Mouse (Mus musculus) stomach, embryonic 15.5 days (tissue): Measurements from ENCODE around the gene Gm3460. TPM values are rescaled to one million over a fixed set of nuclear protein-coding genes. Genes with fewer than 3 reads are reported as not detected.
"Not testable (repeated sequence)": the region's sequence is repeated elsewhere in the genome, so short reads cannot be mapped to it uniquely, and the experiment has no call there.

Experiments used
- ATAC-seq: fragments of 200-750 bp; cut with Nextera tagmentation; 2 replicates; pipeline ENCODE4 v1.8.0; 2017; ENCODE audit warnings: low read depth, moderate number of reproducible peaks, moderate TSS enrichment; ENCODE audit not compliant: insufficient read depth, low FRiP score
- H3K27ac ChIP-seq: fragments of 300-500 bp; sonication (generic); 2 replicates; pipeline ENCODE4 v1.5.1; 2015; ENCODE audit warnings: mild to moderate bottlenecking, inconsistent platforms
- H3K27me3 ChIP-seq: fragments of 300-500 bp; sonication (generic); replicated peaks from 2 replicates; pipeline ENCODE4 v1.6.1; 2015; ENCODE audit warnings: inconsistent platforms
- H3K36me3 ChIP-seq: fragments of 300-500 bp; sonication (generic); 2 replicates; pipeline ENCODE4 v1.6.1; 2015; ENCODE audit warnings: inconsistent platforms
- H3K4me1 ChIP-seq: fragments of 300-500 bp; sonication (generic); 2 replicates; pipeline ENCODE4 v1.6.1; 2015; ENCODE audit warnings: inconsistent platforms
- H3K4me2 ChIP-seq: fragments of 300-500 bp; sonication (generic); 2 replicates; pipeline ENCODE4 v1.6.1; 2015; ENCODE audit warnings: mild to moderate bottlenecking, inconsistent platforms
- H3K4me3 ChIP-seq: fragments of 300-500 bp; sonication (generic); replicated peaks from 2 replicates; pipeline ENCODE4 v1.5.1; 2015; ENCODE audit warnings: inconsistent platforms
- H3K9ac ChIP-seq: fragments of 300-500 bp; sonication (generic); 2 replicates; pipeline ENCODE4 v1.6.1; 2015; ENCODE audit warnings: inconsistent platforms
- H3K9me3 ChIP-seq: fragments of 300-500 bp; sonication (generic); 2 replicates; pipeline ENCODE4 v1.6.1; 2016; ENCODE audit warnings: inconsistent platforms
- WGBS: fragments of 180-500 bp; shearing (Covaris S2); methylation state at CpG from one replicate; pipeline ENCODE4 v1.1.7; 2015; 5-methylcytosine and 5-hydroxymethylcytosine counted together
- polyA plus RNA-seq: library from polyadenylated mRNA; unstranded; fragments of >200 nt; fragmentation: Nextera tagmentation; extraction: Ambion mirVana; gene quantifications from 2 replicates; pipeline ENCODE4 v1.2.1, GENCODE M21; 2015

Gm3460 gene
- polyA plus RNA-seq, result not detected in 2 replicates

GRCm38 (mm10) chr14:6622318-6622717 lies at the start of gene Gm3460:
TSS of gene Gm3460 (minus strand) at chr14:6622418.
- not testable (repeated sequence) for H3K36me3 ChIP-seq, H3K27ac ChIP-seq, H3K4me2 ChIP-seq, H3K9me3 ChIP-seq, H3K9ac ChIP-seq, ATAC-seq, H3K27me3 ChIP-seq, H3K4me1 ChIP-seq, H3K4me3 ChIP-seq
- 75% methylated on average over 1 of the region's 2 CpGs for WGBS

DNA sequence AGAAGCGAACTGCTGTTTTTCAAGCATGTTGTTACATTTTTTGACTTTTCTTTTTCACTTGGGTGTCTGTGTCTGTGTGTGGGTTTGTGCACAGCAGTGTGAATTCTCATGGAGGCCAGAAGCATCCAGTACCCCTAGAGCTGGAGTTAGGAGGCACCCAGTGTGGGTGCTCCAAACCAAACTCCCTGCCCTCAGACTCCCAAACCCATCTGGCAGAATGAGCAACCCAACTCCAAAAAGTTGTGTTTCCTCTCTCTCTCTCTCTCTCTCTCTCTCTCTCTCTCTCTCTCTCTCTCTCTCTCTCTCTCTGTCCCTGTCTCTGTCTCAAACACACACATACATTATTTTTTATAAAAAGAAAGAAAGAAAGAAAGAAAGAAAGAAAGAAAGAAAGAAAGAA lies 15.8 kb downstream of the Gm3460 start:
- not testable (repeated sequence) for H3K4me3 ChIP-seq, H3K4me2 ChIP-seq, H3K27me3 ChIP-seq, H3K9me3 ChIP-seq, H3K4me1 ChIP-seq, H3K27ac ChIP-seq, ATAC-seq, H3K36me3 ChIP-seq, H3K9ac ChIP-seq
- WGBS, result no CpG with 5 or more reads among the region's 1 CpGs

DNA sequence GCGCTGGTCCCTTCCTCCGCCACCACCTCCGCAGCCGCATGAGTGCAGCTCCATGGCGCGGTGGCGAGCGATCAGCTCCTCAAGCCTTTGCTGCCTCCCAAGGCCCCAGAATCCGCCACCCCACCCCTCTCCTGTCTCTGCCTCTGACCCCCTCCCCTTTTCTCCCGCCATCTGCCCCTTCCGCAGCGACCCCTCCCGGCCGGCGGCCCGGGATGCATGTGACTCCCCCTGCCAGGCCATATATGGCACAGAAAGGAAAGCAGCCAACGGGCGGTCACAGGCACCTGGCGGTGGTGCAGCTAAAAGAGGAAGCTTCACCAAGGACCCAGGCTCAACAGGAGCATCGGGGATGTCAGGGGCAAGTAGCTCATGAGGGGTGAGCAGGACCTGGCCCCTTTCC lies 17.2 kb downstream of the Gm3460 start:
- H3K27ac ChIP-seq, H3K36me3 ChIP-seq, H3K9ac ChIP-seq, H3K9me3 ChIP-seq, H3K4me1 ChIP-seq, H3K27me3 ChIP-seq, ATAC-seq: not testable (repeated sequence)
- 0% methylated on average over 13 of the region's 20 CpGs for WGBS
- Histone ChIP-seq H3K4me2 (peak overlapping the region; percentile 71), H3K4me3 (peak overlapping the region; percentile 39)

- H3K27me3 ChIP-seq, H3K4me1 ChIP-seq, H3K36me3 ChIP-seq, H3K9me3 ChIP-seq, ATAC-seq, H3K9ac ChIP-seq, H3K27ac ChIP-seq: not testable (repeated sequence)
- Histone ChIP-seq H3K4me3 (peak overlapping the region; percentile 39), H3K4me2 (peak overlapping the region; percentile 71)
- 7% methylated on average over 17 of the region's 20 CpGs for WGBS
Measured at GRCm38 (mm10) chr14:6604551-6604950, 17.7 kb downstream of the Gm3460 start.

DNA sequence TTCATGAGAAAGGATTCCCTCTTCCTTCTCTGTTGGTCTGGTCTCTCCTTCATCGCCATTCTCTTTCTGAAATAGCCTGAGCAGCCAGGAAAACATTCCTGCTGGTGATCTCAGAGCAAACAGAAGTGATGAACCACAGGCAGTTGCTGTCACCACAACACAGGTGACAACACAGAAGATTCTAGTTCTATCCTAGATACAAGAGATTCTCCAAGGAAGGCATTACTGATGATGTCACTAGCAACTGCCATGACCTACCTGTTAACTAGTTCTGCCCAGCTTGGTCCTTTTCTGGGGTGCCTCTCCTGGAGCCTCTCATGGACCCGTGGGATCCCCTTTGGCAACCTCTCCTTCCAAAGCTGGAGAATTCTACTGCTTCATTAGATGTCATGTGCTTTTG lies 31.7 kb downstream of the Gm3460 start, which contains the start of gene Gm3629:
Gm3629 (minus strand) TSS at position 101 of the 400 bp plus-strand sequence.
- not testable (repeated sequence) for H3K9ac ChIP-seq, H3K27me3 ChIP-seq, H3K27ac ChIP-seq, H3K9me3 ChIP-seq, H3K4me2 ChIP-seq, H3K4me3 ChIP-seq, H3K4me1 ChIP-seq, ATAC-seq, H3K36me3 ChIP-seq
- 62% methylated on average over 1 of the region's 2 CpGs for WGBS

Other genes with a start within 250 kb of the Gm3460 start
- gene Gm16440, start 232.1 kb downstream of the Gm3460 start, polyA plus RNA-seq, result not detected in 2 replicates
- 0.62 and 0.71 TPM in 2 replicates for gene Gm3591, start 209.9 kb downstream of the Gm3460 start, polyA plus RNA-seq
- gene Gm3594, start 177.8 kb downstream of the Gm3460 start, polyA plus RNA-seq, result not detected in 2 replicates
- not detected in 2 replicates for gene Gm8356, start 85.1 kb downstream of the Gm3460 start, polyA plus RNA-seq
- 0.09 and 0.14 TPM in 2 replicates for gene Gm3629, start 31.8 kb downstream of the Gm3460 start, polyA plus RNA-seq
- 0.17 TPM in 1 of 2 replicates, not detected in the other for gene Gm10251, start 61.8 kb upstream of the Gm3460 start, polyA plus RNA-seq
- gene Gm8050, start 97.8 kb upstream of the Gm3460 start, polyA plus RNA-seq, result not detected in 2 replicates
- 3.0 and 3.9 TPM in 2 replicates for gene Gm3636, start 119.9 kb upstream of the Gm3460 start, polyA plus RNA-seq
- not detected in 2 replicates for gene Gm8362, start 152.0 kb upstream of the Gm3460 start, polyA plus RNA-seq
- not detected in 2 replicates for gene Gm3642, start 217.9 kb upstream of the Gm3460 start, polyA plus RNA-seq